Mouse (Mus musculus) kidney, adult 9 months (tissue): Measurements from ENCODE around the gene Lxn.

Source experiments
- DNase-seq: peaks from one replicate; pipeline ENCODE4 v3.0.0; 2022

Lxn gene

DNA sequence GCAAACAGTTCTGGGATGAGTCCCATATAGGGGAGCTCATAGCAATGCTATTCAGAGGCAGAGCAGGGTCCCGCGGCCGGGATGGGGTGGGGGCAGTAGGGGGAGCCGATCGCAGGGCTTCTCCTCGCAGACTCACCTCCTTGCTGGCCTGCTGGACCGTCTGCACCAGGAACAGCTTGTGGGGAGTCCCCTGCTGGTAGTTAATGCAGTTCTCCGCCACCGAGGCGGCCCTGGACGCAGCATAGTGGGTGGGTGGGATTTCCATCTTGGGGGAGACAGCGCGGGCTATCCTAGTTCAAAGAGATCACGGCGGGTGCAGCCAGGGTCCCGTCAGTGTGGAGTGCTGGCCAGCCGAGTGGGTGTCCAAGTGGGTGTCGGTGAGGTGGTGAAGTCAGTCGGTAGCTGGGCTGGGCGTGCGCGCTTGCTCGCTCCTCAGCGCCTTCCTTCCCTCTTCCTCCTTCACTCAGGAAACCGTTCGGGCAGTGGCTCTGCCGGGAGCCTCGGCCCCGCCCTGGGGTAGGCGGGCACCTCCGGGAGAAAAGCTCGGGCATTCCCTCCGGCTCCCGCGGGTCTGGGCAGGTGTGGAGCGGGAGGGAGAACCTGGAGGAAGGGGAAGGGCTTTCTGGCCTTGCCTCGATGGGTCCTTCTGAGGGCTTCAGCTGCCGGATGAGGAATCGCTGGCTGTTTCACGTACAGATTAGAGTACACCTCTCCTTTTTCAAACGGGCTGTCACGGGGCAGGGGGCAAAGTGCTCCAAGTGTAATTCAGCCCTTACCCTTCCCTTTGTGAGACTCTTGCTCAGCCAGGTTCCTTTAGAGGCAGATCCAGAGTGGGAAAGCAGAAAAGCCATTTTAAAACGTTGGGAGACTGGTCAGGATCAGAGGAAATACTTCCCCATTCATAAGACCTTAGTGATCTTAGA is at the start of gene Lxn:
Lxn (minus strand) TSS at position 477 of the 923 bp plus-strand sequence.
- DNase-seq: peak; percentile 79

DNA sequence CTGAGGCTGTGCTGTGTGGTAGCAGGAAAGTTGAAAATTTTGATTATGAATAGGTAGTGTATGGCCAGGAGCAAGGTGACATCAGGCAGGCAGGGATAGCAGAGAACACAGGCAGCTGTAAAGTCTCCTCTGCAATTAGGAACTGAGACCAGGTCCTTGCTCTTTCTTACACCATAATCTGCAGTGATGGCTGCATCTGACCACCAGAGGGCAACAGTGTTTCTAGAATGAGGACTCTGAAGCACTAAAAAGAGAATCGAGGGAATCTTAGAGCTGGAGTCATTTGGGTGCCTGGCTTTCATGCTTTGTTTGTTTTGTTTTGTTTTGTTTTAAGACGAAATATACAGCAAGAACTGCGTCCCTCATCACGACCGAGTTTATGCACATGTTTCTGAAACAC is 49.1 kb upstream of the Lxn start:
- DNase-seq: peak; percentile 88

- DNase-seq: no peak
Observed at GRCm38 (mm10) chr3:67508216-67508892, 44.6 kb upstream of the Lxn start.

- no peak for DNase-seq
Observed at GRCm38 (mm10) chr3:67505286-67505685, 41.6 kb upstream of the Lxn start.

DNA sequence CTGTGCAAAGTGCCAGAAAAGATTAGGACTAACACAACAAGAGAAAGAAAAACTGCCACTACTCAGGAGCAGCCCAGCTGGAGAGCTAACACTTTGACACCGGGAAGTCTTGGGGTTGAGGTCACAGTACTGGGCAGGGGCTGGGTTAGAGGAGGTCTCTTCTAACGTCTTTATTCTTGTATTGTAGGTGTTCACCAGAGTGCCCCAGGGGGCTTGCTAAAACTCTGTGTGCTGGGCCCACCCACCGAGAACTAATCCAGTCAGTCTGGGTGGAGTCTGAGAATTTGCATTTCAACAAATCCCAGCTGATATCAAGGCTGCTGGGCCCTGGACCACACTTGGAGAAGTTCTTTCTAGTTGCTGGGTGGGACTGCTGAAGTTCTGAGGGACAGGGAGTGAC is 40.2 kb upstream of the Lxn start:
- DNase-seq: no peak

DNA sequence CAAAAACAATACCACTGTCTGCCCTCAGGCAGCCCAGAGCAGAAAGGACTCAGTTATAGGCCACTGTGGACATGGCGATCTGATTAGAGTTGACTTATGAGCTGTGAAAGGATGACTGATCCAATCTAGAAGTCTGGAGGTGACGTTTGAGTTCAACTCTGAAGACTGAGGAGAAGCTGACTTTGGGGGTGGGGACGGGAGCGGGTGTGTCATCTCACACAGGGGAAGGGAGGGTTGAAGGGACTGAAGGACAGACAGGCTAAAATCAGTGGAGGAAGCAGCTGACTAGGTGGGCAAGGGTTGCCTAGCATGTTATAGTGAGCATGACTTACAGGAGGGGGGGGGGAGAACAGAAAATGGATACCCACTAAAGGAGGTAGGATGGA is 35.7 kb upstream of the Lxn start:
- DNase-seq: no peak

DNA sequence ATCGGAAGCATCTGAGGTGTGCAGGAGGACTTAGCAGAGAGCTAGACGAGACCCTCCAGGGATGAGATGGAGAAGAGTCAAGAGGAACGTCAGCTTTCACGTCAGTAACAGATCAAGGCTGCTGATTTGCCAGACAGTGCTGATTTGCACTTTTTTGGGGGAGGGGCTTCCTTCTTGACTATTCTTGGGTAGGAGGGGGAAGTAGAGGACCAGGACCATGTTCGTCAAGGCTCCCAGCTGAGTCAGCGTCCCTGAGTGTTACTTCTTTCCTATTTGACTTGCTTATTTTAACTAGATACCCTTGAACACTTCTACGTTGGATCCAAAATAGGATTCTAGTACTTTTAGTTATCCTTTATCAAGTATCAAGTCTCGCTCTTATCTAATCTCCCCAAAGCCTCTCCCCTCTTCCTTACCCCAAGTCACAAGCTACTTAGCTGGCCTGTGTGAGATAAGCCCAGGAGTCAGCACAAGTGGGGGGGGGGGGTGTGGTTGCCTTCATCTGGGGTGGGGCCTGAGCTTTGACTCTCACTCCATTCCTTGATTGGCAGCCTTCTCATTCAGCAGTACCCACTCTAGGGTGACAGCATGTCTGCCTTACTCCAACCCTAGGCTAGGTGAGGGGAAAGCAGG is 35.2 kb upstream of the Lxn start:
- no peak for DNase-seq

DNA sequence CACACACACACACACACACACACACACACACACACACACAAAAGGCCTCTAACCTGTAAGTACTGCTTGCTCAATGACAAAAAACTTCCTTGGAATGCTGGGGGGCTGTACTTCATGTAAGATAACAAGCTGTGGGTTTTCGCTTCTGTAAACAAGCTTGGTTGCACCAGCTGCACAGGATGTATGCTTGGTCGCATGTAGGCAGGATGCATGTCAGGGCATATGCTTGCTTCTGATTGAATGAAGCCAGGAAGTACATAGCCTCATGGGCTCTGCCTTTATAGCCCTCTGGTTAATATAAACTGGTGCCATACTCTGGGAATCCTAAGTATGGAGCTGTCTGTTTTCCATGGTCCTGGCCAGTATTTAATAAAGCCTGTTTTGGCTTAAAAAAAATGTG is 34.3 kb upstream of the Lxn start:
- DNase-seq: no peak

GRCm38 (mm10) chr3:67496310-67496709 is 32.6 kb upstream of the Lxn start:
- no peak for DNase-seq

DNA sequence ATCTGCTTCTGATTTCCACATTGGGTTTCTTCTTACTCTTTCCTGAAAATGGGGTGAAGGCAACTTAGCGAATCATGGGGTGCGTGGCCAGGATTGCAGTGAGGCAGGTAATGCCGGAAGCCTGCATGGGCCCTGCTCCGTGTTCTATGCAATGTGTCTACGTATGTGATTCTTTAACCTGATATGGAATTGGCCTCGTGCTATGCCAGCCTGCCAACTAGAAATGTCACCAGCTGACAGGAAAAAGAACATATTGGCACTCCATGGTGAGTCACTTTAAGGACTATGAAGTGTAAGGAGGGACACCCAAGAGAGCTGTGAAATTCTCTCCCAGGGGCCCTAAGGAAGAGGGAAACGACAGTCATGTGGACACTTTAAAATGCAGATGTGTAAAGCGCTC is 29.4 kb upstream of the Lxn start:
- DNase-seq: no peak

DNA sequence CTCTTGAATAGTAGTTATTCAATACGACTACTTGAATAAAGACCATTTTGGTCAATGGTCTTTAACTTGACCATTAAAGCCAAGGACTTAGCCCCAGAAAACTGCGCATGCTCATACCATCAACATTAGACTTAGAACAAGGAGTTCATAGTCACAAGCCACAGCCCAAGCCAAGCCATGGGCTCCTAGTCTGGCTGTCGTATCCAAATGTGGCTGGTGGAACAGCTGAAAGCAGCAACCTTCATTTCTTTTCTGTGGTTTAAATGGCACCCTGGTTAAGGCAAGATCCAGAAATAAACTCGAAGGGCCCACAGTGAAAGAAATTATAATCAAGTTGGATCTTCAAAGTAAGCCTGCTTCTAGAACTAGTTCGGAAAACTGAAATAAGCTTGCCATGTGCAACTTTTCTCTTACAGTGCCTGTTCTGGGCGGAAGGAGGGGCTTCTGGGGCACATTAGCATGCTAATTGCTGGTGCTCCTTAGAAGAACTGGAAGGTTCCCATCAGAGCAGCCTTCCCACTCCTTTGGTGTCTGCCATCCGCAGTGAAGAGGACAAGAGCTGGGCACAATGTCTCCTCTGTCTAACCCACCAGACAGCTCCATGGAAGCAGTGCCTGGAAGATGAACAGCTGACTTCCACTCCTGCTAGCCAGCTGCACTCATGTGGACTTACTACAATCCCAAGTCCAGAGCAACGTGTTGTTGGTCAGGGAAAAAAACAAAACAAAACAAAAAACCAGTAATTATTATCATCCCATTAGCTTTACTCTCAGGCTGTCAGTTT is 28.6 kb upstream of the Lxn start:
- no peak for DNase-seq

DNA sequence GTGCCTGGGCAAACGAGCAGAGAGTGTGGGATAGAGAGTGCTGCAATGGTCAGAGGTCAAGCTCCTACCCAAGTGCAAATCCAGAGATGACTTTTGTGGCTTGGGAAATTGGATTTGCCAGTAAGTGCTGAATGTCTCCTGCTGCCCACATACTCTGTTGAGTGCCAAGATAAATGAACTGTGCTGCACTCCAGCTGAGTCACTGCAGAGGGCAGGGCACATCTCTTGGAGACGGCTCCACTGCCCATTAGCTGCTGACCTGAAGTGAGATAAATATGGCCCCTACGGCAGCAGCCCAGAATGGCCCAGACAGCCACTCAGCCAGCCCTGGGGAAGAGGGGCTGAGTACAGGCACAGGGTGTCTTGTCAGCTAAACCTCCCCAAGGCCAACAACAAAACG is 26.4 kb upstream of the Lxn start:
- no peak for DNase-seq

GRCm38 (mm10) chr3:67485233-67485632 is 21.5 kb upstream of the Lxn start:
- DNase-seq: no peak

DNA sequence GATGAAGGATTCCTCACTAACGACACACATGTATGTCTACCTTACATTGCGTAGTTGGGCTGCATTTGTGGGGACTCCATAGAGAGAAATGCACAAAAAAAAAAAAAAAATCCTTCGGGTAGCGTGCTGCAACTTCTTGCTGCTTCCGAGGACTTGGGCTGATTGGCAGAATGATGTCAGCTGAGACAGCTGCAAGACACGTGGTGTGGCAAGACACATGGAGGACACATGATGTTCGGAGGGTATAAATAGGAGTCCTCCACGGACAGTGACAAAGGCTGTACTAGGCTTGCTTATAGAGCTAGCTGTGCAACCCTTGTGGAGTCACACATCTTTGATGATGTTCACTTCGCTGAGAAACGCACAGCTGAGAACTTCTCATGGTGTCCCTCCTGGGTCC is 18.7 kb upstream of the Lxn start:
- DNase-seq: no peak

- no peak for DNase-seq
Observed at GRCm38 (mm10) chr3:67479806-67480205, 16.1 kb upstream of the Lxn start.

GRCm38 (mm10) chr3:67473438-67473837 is 9.7 kb upstream of the Lxn start:
- DNase-seq: no peak

- no peak for DNase-seq
Observed at GRCm38 (mm10) chr3:67471408-67472127, 7.8 kb upstream of the Lxn start.

GRCm38 (mm10) chr3:67467281-67467680 is 3.6 kb upstream of the Lxn start:
- DNase-seq: no peak

- DNase-seq: no peak
Observed at GRCm38 (mm10) chr3:67466576-67466975, 2.9 kb upstream of the Lxn start.

- no peak for DNase-seq
Observed at GRCm38 (mm10) chr3:67463001-67463400, 725 bp downstream of the Lxn start.

DNA sequence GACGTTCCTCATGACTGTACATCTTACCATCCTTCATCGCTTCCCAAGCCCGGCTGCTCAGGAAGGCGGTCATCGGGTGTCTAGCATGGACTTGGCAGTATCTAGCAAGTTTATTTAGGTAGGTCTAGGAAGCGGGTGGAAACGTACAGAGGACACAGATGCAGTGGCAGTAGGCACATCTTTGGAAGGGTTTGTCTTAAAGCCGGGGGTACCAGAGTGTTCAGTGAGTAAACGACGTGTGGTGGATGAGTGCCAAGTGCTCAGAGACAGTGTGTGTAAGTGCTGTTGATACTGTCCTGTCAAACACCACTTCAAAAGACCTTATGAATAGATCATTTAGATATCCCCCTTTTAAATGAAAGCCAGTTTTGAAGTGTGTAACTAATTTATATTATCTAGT is 1.1 kb downstream of the Lxn start:
- no peak for DNase-seq

DNA sequence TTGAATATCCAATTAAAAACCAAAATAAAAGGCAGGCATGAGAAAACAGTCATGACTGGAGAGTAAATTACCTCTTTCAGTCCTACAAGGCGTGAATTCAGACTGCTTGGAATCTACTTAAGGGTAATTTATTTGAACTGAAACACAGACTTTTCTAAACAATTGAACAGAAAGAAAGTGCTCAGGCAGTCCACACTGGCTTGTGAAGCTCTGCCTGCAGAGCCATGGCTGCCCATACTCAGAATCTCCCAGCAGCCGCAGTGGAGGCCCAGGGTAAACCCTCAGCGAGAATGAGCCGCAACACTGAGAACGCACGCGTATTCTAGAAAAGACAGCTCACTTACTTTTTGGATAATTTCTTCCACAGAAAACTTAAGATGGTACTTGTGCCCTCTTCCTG is 1.7 kb downstream of the Lxn start:
- DNase-seq: no peak
